Comparison of ENCODE assay signal across 18 mouse cellular contexts in genomic region chr10:42072131-42072530, GRCm38 (mm10). TPM values are rescaled to one million over a fixed set of nuclear protein-coding genes. Genes with fewer than 3 reads are reported as not detected.
DNase-seq lines count a peak whose midpoint lies in the region; ATAC-seq and TF ChIP-seq lines count a peak whose summit lies in the region.
"Had no signal": no experiment of that assay in that cellular context is flagged by ENCODE, and none has a peak within 500 bp of the region (broad histone marks: within the 10 kb centered on the region; RNA-seq: fewer than 3 reads in every experiment).

No protein-coding gene starts in this region.

- no peaks in the 10 kb centered on the region for H3K36me3 ChIP-seq in heart, embryonic 12.5 days
- H3K36me3 ChIP-seq in lung, embryonic 15.5 days: no peaks in the 10 kb centered on the region
- H3K36me3 ChIP-seq in MEL (ENCODE audit: control insufficient read depth in 1 of 2, insufficient read depth in 2 of 2, low read length in 2 of 2): peaks cover 0 to 35% of the 10 kb centered on the region in 2 experiments; a peak in 2 of 4 replicates
- H3K36me3 ChIP-seq: embryonic facial prominence, embryonic 15.5 days; limb, embryonic 13.5 days; liver, embryonic 13.5 days; neural tube, embryonic 15.5 days had no signal

- no peaks in the 10 kb centered on the region for H3K79me2 ChIP-seq in MEL (ENCODE audit: control insufficient read depth, insufficient read depth, low read length, poor library complexity)

- ATAC-seq in heart, embryonic 12.5 days (ENCODE audit: insufficient number of reproducible peaks, low FRiP score): peak; percentile 33; the same call in 1 of the 2 replicates
- 0 out of 2 replicates have a peak, but pooled peaks have one; percentile 36 for ATAC-seq in lung, embryonic 15.5 days (ENCODE audit: borderline replicate concordance, extremely low read depth, low FRiP score, low TSS enrichment)

- no peaks in the 10 kb centered on the region for H3K9me3 ChIP-seq in heart, embryonic 12.5 days (replicated peaks)
- H3K9me3 ChIP-seq in lung, embryonic 15.5 days: no peaks in the 10 kb centered on the region
- no peaks in the 10 kb centered on the region for H3K9me3 ChIP-seq in MEL (replicated peaks; ENCODE audit: insufficient read depth, low read length)
- H3K9me3 ChIP-seq: embryonic facial prominence, embryonic 15.5 days; limb, embryonic 13.5 days; liver, embryonic 13.5 days; neural tube, embryonic 15.5 days had no signal

- peaks cover 24% of the 10 kb centered on the region for H3K4me1 ChIP-seq in heart, embryonic 12.5 days (replicated peaks)
- H3K4me1 ChIP-seq in lung, embryonic 15.5 days: peaks cover 17% of the 10 kb centered on the region
- H3K4me1 ChIP-seq in MEL (ENCODE audit: control insufficient read depth in 1 of 2, insufficient read depth in 2 of 2, low read length in 2 of 2): peaks cover 31 to 44% of the 10 kb centered on the region in 2 experiments

- TF ChIP-seq EP300 in MEL (IDR thresholded peaks at IDR 0.05; ENCODE audit: low read depth in 1 of 2, low read length in 2 of 2): no peak

- peak overlapping the region; percentile 39; the same call in 1 of the 2 replicates for H3K4me2 ChIP-seq in heart, embryonic 12.5 days
- H3K4me2 ChIP-seq in lung, embryonic 15.5 days: no peak overlapping the region
- H3K4me2 ChIP-seq: embryonic facial prominence, embryonic 15.5 days; limb, embryonic 13.5 days; liver, embryonic 13.5 days; neural tube, embryonic 15.5 days had no signal

- H3K27ac ChIP-seq in heart, embryonic 12.5 days (ENCODE audit: poor library complexity, severe bottlenecking): no peak overlapping the region
- H3K27ac ChIP-seq in lung, embryonic 15.5 days: peak overlapping the region; percentile 53; the same call in 1 of the 2 replicates
- H3K27ac ChIP-seq in MEL (ENCODE audit: control insufficient read depth, low read depth, low read length): peak overlapping the region; percentile 51; the same call in 1 of the 2 replicates
- H3K27ac ChIP-seq: embryonic facial prominence, embryonic 15.5 days; hindbrain, postnatal 0 days; limb, embryonic 13.5 days; neural tube, embryonic 15.5 days had no signal

- 32% methylated on average over 3 of the region's 3 CpGs for WGBS in heart, embryonic 12.5 days
- WGBS in lung, embryonic 15.5 days: 30% methylated on average over 3 of the region's 3 CpGs

- no peak for TF ChIP-seq RAD21 in MEL (IDR thresholded peaks at IDR 0.05; ENCODE audit: low read depth, low read length)

- intact Hi-C loops in heart, postnatal 25 days (cut with DNase I): loop anchor here (5.0 kb wide), 1 partner anchor 200 kb away; no protein-coding TSS in a partner anchor

- no peak for TF ChIP-seq POLR2A in MEL (IDR thresholded peaks at IDR 0.05; ENCODE audit: control insufficient read depth in 1 of 2, insufficient read depth in 1 of 2, low read depth in 1 of 2, low read length in 2 of 2, poor library complexity in 1 of 2)

- H3K27me3 ChIP-seq in heart, embryonic 12.5 days (replicated peaks): no peaks in the 10 kb centered on the region; the same call in 1 of the 2 replicates
- no peaks in the 10 kb centered on the region for H3K27me3 ChIP-seq in lung, embryonic 15.5 days
- no peaks in the 10 kb centered on the region for H3K27me3 ChIP-seq in MEL (ENCODE audit: control insufficient read depth in 1 of 2, insufficient read depth in 2 of 2, low read length in 2 of 2)
- H3K27me3 ChIP-seq: embryonic facial prominence, embryonic 15.5 days; limb, embryonic 13.5 days; liver, embryonic 13.5 days; neural tube, embryonic 15.5 days had no signal

- TF ChIP-seq CTCF in MEL (IDR thresholded peaks at IDR 0.05 in 2 of 3, conservative IDR thresholded peaks at IDR 0.05 in 1 of 3; ENCODE audit: control insufficient read depth in 1 of 3, insufficient read depth in 1 of 3, low read depth in 2 of 3, low read length in 3 of 3, poor library complexity in 1 of 3, severe bottlenecking in 1 of 3): no peak

- DNase-seq in heart, postnatal 25 days (ENCODE audit: low spot score): no peak
- no peak for DNase-seq in lung, postnatal 14 days
- DNase-seq in ES-CJ7 (ENCODE audit: low read depth, low spot score) (peak; percentile 51), MEL (ENCODE audit: low read depth, low spot score) (peak; percentile 49)
- DNase-seq in right cerebral cortex, adult 2 months (ENCODE audit: low spot score in 2 of 2): no peak
- DNase-seq in neural tube, embryonic 10.5 days (ENCODE audit: extremely low spot score, low spot score): no peak
- DNase-seq: gastrocnemius, postnatal 25 days; heart, postnatal 14 days; liver, embryonic 13.5 days; right cerebral cortex, postnatal 14 days; spleen, adult 18-20 months had no signal

- no peak overlapping the region for H3K9ac ChIP-seq in heart, embryonic 12.5 days
- H3K9ac ChIP-seq in lung, embryonic 15.5 days: no peak overlapping the region
- H3K9ac ChIP-seq in MEL (ENCODE audit: control insufficient read depth, low read depth, low read length, poor library complexity, severe bottlenecking): peak overlapping the region; percentile 33
- H3K9ac ChIP-seq: embryonic facial prominence, embryonic 15.5 days; limb, embryonic 13.5 days; liver, embryonic 13.5 days; neural tube, embryonic 15.5 days had no signal

- H3K4me3 ChIP-seq in heart, embryonic 12.5 days: no peak overlapping the region
- no peak overlapping the region for H3K4me3 ChIP-seq in lung, embryonic 15.5 days
- H3K4me3 ChIP-seq in MEL (ENCODE audit: control insufficient read depth in 1 of 2, insufficient read depth in 1 of 2, low read depth in 2 of 2, low read length in 2 of 2): peak overlapping the region; percentile 2 to 26
- H3K4me3 ChIP-seq: embryonic facial prominence, embryonic 15.5 days; limb, embryonic 13.5 days; liver, embryonic 13.5 days; myocyte; neural tube, embryonic 15.5 days had no signal

TF ChIP-seq in MEL, 35 proteins besides CTCF, POLR2A, EP300 and RAD21:
- TF ChIP-seq MXI1 (IDR thresholded peaks at IDR 0.05; ENCODE audit: low read depth, low read length) (no peak), MAX (IDR thresholded peaks at IDR 0.05; ENCODE audit: low read length) (0 out of 2 replicates have a peak, but pooled peaks have one; percentile 20)

RNA-seq across cellular contexts. Expression of gene Armc2, which starts 53.9 kb away (rescaled TPM):
- 1.2 and 1.7 TPM in 2 replicates for polyA plus RNA-seq in heart, embryonic 12.5 days (2016; fragmentation: Nextera tagmentation; extraction: Ambion mirVana)
- 1 to 10 TPM; 7.8 to 8.2 TPM for total RNA-seq in heart, postnatal 25 days (2021)
- polyA plus RNA-seq in lung, embryonic 15.5 days (2015; fragmentation: Nextera tagmentation; extraction: Ambion mirVana): 1.8 and 1.9 TPM in 2 replicates
- total RNA-seq in MEL (2012; rRNA removed): 0.07 and 0.08 TPM in 2 replicates
- polyA plus RNA-seq in MEL (2012; ENCODE audit: insufficient read depth in 1 of 2, insufficient read length in 2 of 2, low read depth in 1 of 2, low replicate concordance in 2 of 2, missing spikeins in 1 of 2): under 1 TPM in 1 of 2 experiments, not detected in 1; 0.13 TPM

Comparison
In these comparisons a context has a peak if more than half of its experiments do, and no peak if none do; other contexts are left out.
1. H3K4me3 ChIP-seq: peak in MEL (2 of 2); none in heart, embryonic 12.5 days (single experiment) and lung, embryonic 15.5 days (single experiment).
2. DNase-seq: peak in ES-CJ7 (single experiment) and MEL (single experiment); none in heart, postnatal 25 days (single experiment), lung, postnatal 14 days (single experiment), right cerebral cortex, adult 2 months (0 of 2) and neural tube, embryonic 10.5 days (single experiment).